In genomic region chr7:80799307-80799706, GRCm38 (mm10) we compare ENCODE assay signal across 15 mouse cellular contexts. TPM values are rescaled to one million over a fixed set of nuclear protein-coding genes. Genes with fewer than 3 reads are reported as not detected.
DNase-seq lines count a peak whose midpoint lies in the region; ATAC-seq and TF ChIP-seq lines count a peak whose summit lies in the region.
"Had no signal": no experiment of that assay in that cellular context is flagged by ENCODE, and none has a peak within 500 bp of the region (broad histone marks: within the 10 kb centered on the region; RNA-seq: fewer than 3 reads in every experiment).

No protein-coding gene starts in this region.

- no peaks in the 10 kb centered on the region for H3K9me3 ChIP-seq in lung, embryonic 14.5 days (ENCODE audit: low read depth, low read length)
- H3K9me3 ChIP-seq: megakaryocyte, embryonic 14.5 days had no signal

- no peak overlapping the region for H3K27ac ChIP-seq in layer of hippocampus, adult 2 months
- peak overlapping the region; percentile 51; the same call in 1 of the 2 replicates for H3K27ac ChIP-seq in lung, embryonic 14.5 days (ENCODE audit: low read depth)

- H3K4me3 ChIP-seq in layer of hippocampus, adult 2 months = no peak overlapping the region
- H3K4me3 ChIP-seq in lung, embryonic 14.5 days (ENCODE audit: low read depth, low read length) = no peak overlapping the region
- H3K4me3 ChIP-seq in myocyte = no peak overlapping the region
- H3K4me3 ChIP-seq: erythroblast, embryonic 14.5 days; megakaryocyte, embryonic 14.5 days had no signal

- no peak for DNase-seq in layer of hippocampus, adult 2 months (ENCODE audit: low spot score in 2 of 2)
- no peak for DNase-seq in layer of hippocampus, adult 9-11 months
- peak; percentile 54 for DNase-seq in lung, embryonic 14.5 days
- DNase-seq in thymus, postnatal 36 days = peak; percentile 43 to 62
- no peak for DNase-seq in right cerebral cortex, postnatal 14 days
- DNase-seq: cerebellum, adult 18-20 months; kidney, adult 9 months; right cerebral cortex, postnatal 4 days had no signal

- WGBS in lung, embryonic 14.5 days = 56% methylated on average over 5 of the region's 5 CpGs

- peaks cover 9% of the 10 kb centered on the region for H3K4me1 ChIP-seq in lung, embryonic 14.5 days (ENCODE audit: insufficient read depth)

- H3K9ac ChIP-seq in lung, embryonic 14.5 days = no peak overlapping the region

- TF ChIP-seq POLR2A in myocyte (IDR thresholded peaks at IDR 0.05; ENCODE audit: insufficient read length, low read depth) = no peak

- no peak overlapping the region for H3ac ChIP-seq in myocyte (ENCODE audit: control insufficient read depth, insufficient read length)

- H3K27me3 ChIP-seq in lung, embryonic 14.5 days (ENCODE audit: insufficient read depth, low read length) = no peaks in the 10 kb centered on the region
- H3K27me3 ChIP-seq in myocyte (ENCODE audit: control insufficient read depth, insufficient read depth, insufficient read length) = no peaks in the 10 kb centered on the region
- H3K27me3 ChIP-seq: CH12.LX; megakaryocyte, embryonic 14.5 days had no signal

- no peak overlapping the region for H3K4me2 ChIP-seq in lung, embryonic 14.5 days
- peak overlapping the region; percentile 51 for H3K4me2 ChIP-seq in myocyte (ENCODE audit: low read depth)
- H3K4me2 ChIP-seq: liver, embryonic 11.5 days had no signal

- ATAC-seq in lung, embryonic 14.5 days (ENCODE audit: insufficient read depth) = no peak
- no peak for ATAC-seq in megakaryocyte-erythroid progenitor cell, adult 5-6 weeks (replicated peaks; ENCODE audit: low FRiP score, low TSS enrichment, poor library complexity, severe bottlenecking)
- ATAC-seq: hindbrain, embryonic 16.5 days had no signal

- peak; percentile 54 for TF ChIP-seq CTCF in layer of hippocampus, adult 2 months (conservative IDR thresholded peaks at IDR 0.05)
- peak; percentile 28; the same call in 1 of the 2 replicates for TF ChIP-seq CTCF in lung, embryonic 14.5 days (IDR thresholded peaks at IDR 0.05; ENCODE audit: low read depth)

- peaks cover 29% of the 10 kb centered on the region for H3K36me3 ChIP-seq in lung, embryonic 14.5 days (ENCODE audit: insufficient read depth)
- H3K36me3 ChIP-seq in myocyte (ENCODE audit: control insufficient read depth, insufficient read depth) = peaks cover 37% of the 10 kb centered on the region

- H3K79me2 ChIP-seq in myocyte (ENCODE audit: control insufficient read depth, insufficient read depth) = peaks cover 85% of the 10 kb centered on the region

TF ChIP-seq in myocyte, 11 proteins besides CTCF, POLR2A, EP300 and RAD21:
- TF ChIP-seq USF1 (IDR thresholded peaks at IDR 0.05; ENCODE audit: low read depth) (no peak), MAX (IDR thresholded peaks at IDR 0.05; ENCODE audit: low read depth) (no peak), REST (IDR thresholded peaks at IDR 0.05; ENCODE audit: insufficient read depth, insufficient read length) (no peak), TCF12 (IDR thresholded peaks at IDR 0.05; ENCODE audit: insufficient read depth, poor library complexity, severe bottlenecking) (no peak), SRF (IDR thresholded peaks at IDR 0.05; ENCODE audit: control insufficient read depth, insufficient read length, low read depth) (no peak), E2F4 (IDR thresholded peaks at IDR 0.05; ENCODE audit: insufficient read depth) (no peak), MYOG (IDR thresholded peaks at IDR 0.05; ENCODE audit: control insufficient read depth in 1 of 3, insufficient read depth in 1 of 3, insufficient read length in 2 of 3, low read depth in 2 of 3) (no peak), MYOD1 (IDR thresholded peaks at IDR 0.05; ENCODE audit: control insufficient read depth in 1 of 3, insufficient read length in 2 of 3, low read depth in 2 of 3) (no peak), CEBPB (IDR thresholded peaks at IDR 0.05; ENCODE audit: insufficient read depth, poor library complexity, severe bottlenecking) (no peak), TCF3 (IDR thresholded peaks at IDR 0.05; ENCODE audit: insufficient read length, low read depth) (no peak), POLR2AphosphoS2 (IDR thresholded peaks at IDR 0.05; ENCODE audit: insufficient read length, low read depth) (no peak)

RNA-seq across cellular contexts. Expression of gene Iqgap1, which starts 26.5 kb away (rescaled TPM):
- 10 to 100 TPM; 19.4 to 21.6 TPM for total RNA-seq in layer of hippocampus, adult 2 months (2021)
- polyA plus RNA-seq in lung, embryonic 14.5 days (2014; fragmentation: Nextera tagmentation; extraction: Ambion mirVana) = 92.3 and 95.2 TPM in 2 replicates
- 61.7 TPM for polyA plus RNA-seq in myocyte (2012; fragmentation: generic; extraction: Trizol)
- total RNA-seq in megakaryocyte-erythroid progenitor cell, adult 5-6 weeks (2014; fragmentation: Nextera tagmentation) = 31.2 and 41.7 TPM in 2 replicates
- 39.6 and 54.4 TPM in 2 replicates for total RNA-seq in megakaryocyte-erythroid progenitor cell, adult 5-6 weeks (2017)

Comparison
In these comparisons a context has a peak if more than half of its experiments do, and no peak if none do; other contexts are left out.
1. DNase-seq: peak in lung, embryonic 14.5 days (single experiment) and thymus, postnatal 36 days (2 of 2); none in layer of hippocampus, adult 2 months (0 of 2), layer of hippocampus, adult 9-11 months (single experiment) and right cerebral cortex, postnatal 14 days (single experiment).